Mouse (Mus musculus) C2C12 (cell line): ENCODE data around the gene Fli1.

ENCODE experiments used
- CEBPB ChIP-seq: IDR thresholded peaks from one replicate; pipeline ENCODE4 v1.6.1; 2011; ENCODE audit warnings: low read depth, mild to moderate bottlenecking, control low read depth, moderate library complexity
- CTCF ChIP-seq: IDR thresholded peaks from one replicate; pipeline ENCODE4 v1.5.1; 2011; ENCODE audit not compliant: control insufficient read depth, insufficient read depth, insufficient read length
- MAX ChIP-seq: IDR thresholded peaks from one replicate; pipeline ENCODE4 v1.6.1; 2011; ENCODE audit warnings: mild to moderate bottlenecking, control low read depth
- MYOD1 ChIP-seq: IDR thresholded peaks from one replicate; pipeline ENCODE4 v1.6.1; 2011; ENCODE audit warnings: low read depth; ENCODE audit not compliant: control insufficient read depth, insufficient read length
- MYOG ChIP-seq: IDR thresholded peaks from one replicate; pipeline ENCODE4 v1.6.1; 2011; ENCODE audit not compliant: control insufficient read depth, insufficient read length; ENCODE audit errors: extremely low read depth
- USF1 ChIP-seq: IDR thresholded peaks from one replicate; pipeline ENCODE4 v1.6.1; 2011; ENCODE audit warnings: low read depth, mild to moderate bottlenecking, control low read depth, moderate library complexity

DNA sequence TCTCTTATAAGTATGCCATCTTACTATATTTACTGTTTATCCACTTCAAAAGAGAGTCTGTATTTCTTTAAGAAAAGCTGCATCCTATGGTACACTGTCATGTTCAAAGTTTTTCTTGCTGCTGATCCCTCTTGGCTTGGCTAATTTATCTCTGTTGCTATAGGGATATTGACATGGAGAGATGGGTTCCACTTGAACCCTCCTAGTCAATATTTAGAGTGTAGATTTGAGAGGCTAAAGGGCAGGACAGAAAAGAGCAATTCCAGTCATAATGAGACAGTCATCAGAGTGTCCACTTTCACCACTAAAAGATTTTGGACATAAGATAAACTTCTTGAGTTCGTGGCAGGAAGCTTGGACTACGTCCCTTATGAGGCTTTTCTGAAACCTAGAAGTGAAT, 142.4 kb downstream of the Fli1 start:
- no peak for TF ChIP-seq CTCF
- no peak for TF ChIP-seq MAX
- TF ChIP-seq CEBPB: no peak
- no peak for TF ChIP-seq MYOD1
- TF ChIP-seq USF1: no peak
- no peak for TF ChIP-seq MYOG
